Mouse (Mus musculus) cerebellum, postnatal 4 days (tissue): ENCODE measurements at regions not wholly inside any gene's neighbourhood (a gene's known extent, or its start where the extent isn't known, plus 50 kb on each side); places are given as distances from the start of the nearest gene placed in this dataset.

Source experiments
- DNase-seq, 2 experiments: peaks; one replicate each; pipeline ENCODE4 v3.0.0; 2022; ENCODE audit warnings: low spot score in 2 of 2, mixed read lengths in 1 of 2

DNA sequence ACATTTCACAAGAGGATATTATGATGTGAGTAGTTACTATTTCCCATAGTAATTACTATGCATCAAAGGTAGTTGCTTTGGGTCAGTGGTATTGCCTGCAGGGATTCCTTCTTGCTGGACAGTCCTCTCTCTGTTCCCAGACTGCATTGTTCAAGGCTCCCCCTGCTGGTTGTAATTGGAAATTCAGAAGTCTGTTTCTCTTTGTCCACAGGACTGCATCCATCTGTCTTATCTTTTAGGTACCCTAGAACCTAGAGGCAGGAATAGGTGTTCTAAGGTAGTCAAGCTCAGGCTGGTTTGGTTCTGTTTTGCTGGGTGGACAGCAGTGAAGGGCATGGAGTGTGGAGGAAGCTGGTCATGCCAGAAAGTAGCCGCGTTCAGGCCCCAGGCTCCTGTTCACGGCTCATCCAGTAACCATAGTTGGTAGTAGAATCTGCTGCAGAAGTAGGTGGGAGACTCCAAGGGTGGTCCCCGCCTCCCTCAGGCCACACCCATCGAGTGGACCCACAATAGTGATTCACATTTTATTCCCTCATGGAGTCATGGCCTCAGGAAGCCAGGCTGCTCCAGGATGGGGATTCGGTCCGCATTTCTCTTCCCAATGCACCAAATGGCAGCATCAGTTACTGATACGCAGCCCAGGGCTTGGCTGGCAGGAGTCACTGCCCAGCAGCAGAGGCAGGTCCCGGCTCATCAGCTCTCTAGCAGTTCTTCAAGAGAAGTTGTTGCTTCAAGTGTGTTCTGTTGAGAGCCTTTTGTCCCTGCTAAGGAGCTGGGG lies 51.7 kb upstream of the Caprin1 start:
- peak in 1 of 2 experiments; percentile 55 for DNase-seq

DNA sequence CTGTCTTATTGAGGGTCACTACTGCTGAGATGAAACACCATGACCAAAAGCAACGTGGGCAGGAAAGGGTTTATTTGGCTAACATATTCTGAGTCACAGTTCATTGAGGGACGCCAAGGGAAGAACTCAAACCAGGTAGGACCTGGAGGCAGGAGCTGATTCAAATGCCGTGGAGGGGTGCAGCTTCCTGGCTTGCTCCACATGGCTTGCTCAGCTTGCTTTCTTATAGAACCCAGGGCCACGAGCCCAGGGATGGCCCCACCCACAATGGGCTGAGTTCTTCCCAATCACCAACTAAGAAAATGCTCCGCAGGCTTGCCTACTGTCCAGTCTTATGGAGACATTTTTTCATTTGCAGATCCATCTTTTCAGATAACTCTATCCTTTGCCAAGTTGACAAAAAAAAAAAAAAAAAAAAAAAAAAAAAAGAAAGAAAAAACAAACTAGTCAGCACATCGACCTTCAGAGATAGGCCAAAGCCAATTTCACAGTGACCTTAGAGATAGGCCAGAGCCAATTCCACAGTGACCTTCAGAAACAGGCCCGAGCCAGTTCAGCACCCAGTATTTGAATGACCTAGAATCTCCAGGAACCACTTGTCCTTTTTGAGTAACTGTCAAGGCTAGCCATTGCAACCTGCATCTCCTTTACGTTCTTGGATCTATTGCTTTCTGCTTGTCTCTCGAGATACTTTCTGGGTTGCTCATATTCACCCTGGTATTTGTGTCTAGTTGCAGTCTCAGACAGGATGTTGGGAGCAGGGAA lies 52.5 kb upstream of the Caprin1 start:
- DNase-seq = no peak

DNA sequence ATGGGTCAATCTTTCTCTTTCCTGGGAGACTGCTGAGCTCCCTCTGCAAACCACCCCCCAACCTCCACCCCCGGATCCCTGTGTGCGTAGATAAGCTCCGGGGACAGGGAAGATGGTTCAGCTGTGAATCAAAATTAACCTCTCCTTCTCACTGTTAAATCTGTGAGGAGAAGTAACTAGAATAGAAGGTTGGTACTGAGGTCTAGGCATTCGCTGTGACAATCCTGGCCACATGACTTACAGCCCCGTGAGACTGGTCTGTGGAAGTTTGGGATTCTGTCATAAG lies 53.0 kb upstream of the Caprin1 start:
- no peak for DNase-seq

DNA sequence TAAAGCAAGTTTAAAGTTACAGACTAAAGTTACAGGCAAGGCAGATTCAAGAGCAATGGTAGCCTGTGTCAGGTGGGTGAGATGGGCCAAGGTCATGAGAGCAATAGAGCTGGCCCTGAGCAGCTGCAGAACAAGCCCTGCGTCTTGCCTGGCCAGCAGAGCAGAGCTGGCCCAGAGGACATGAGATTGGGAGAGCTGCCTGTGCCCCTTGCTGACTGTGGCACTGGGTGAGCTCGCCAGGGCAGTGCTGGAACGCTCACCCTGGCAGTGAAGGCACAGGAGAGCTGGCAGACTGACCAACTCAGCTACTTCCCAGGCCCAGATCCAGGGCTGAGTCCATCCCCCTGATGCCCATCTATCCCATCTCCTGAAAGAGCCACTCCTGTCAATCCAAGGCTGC lies 53.7 kb upstream of the Caprin1 start:
- DNase-seq = no peak

DNA sequence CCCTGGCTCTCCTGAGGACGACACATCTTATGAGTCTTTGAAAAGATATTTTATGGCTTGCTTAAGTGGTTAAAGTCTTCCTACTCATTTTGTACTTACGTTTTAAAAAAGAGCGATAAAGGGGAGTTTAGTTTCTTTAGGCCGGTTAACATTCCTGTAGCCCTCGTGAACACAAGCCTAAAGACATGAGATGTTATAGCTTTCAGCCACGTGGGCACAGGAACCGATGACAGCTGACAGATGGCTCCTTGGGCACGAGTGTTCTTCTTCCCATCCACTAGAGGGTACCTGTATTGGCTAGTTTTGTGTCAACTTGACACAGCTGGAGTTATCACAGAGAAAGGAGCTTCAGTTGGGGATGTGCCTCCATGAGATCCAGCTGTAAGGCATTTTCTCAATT lies 63.8 kb upstream of the Caprin1 start:
- no peak for DNase-seq

DNA sequence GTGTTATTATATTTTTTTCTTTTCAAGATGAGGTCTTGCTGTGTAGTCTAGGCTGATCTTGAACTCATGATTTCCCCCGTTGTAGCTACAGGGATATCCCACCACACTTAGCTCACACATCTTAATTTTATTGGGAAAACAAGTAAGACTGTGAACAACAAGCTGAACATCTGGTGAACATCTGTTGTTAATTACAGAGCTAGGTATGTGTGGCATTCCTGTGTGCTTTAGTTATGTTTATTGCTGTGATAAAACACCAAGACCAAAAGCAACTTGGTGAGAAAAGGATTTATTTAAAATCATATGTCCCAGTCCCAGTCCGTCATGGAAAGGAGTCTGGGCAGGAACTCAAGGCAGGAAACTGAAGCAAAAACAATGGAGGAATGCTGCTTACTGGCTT lies 66.8 kb upstream of the Caprin1 start:
- DNase-seq = no peak

DNA sequence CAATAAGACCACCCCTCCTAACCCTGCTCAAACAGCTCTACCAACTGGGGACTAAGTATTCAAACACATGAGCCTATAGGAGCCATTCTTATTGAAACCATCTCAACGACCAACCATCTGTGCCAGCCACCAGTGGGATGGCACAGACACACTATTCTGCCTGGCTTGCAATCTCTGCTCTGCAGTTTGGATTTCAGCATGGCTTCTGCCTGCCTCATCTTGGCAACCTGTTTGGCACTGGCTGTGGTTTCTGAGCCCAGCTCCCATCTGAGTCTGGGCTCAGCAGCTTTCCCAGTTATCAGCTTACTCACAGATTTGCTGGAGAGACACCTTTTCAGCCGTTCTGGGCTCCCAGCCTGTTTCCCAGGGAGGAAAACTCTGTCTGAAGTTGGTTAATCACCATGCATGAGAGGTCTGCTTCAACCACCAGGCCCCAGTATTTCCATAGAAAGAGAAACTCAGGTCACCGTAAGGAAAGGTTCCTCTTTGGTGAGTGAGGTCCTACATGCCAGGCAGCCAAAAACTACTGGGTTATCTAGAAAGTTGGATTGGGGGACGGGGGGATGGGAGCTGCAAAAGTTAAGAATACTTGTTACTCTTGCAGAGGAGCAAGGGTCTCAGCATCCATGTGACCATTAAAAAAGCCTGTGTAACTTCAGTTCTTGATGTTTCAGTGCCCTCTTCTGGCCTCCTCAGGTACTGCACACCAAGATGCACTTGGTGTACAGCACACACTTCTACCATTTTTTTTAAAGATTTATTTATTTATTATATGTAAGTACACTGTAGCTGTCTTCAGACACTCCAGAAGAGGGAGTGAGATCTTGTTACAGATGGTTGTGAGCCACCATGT lies 68.1 kb upstream of the Caprin1 start:
- DNase-seq = peak in 1 of 2 experiments; percentile 54

DNA sequence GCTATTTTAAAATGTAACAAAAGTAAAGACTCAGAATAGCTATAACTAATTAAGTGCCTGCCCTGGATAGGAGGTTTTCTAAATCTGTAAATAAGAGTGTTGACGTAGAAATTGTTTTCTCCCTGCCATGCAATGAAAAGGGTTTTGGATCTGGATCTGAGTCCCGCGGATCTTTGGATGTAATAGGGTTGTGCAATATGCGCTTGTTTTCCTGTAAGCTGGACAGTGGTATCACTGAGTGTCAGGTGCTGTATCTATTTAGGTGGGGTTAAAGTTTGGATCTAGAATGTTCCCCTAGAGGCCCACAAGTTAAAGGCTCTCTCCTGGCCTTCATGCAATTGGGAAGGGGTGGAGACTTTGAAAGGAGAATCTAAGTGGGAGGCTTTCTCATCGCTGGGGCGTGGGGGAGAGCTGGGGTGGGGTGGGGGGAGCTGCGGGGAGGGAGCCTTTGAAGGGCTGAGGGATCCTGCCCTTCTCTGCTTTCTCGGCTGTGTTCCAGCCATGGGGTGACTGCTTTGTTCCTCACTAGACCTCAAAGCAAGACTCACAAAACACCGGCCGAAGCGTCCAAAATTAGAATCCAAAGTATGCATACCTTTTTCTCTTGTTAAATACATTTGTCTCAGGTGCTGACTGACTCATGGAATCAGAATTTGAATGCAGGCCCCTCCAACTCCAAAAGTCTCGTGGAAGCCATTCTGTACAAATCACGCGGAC lies 70.0 kb upstream of the Caprin1 start:
- DNase-seq = no peak

DNA sequence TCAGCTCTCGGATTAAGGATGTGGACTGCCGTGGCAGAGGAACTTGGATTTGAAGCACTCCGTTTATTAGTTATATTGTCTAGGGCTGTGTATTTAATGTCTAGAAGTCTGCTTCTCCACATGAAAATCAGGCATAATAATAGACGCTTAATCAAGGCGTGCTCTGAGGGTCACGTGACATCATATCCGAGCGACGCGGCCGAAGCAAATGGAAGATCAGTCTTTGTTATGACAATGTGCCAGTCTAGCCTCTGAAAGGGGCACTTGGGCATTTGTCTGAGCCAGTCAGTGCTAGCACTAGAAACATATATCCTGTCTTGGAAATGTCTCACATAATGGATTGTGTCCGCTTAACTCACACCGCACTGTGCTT lies 70.5 kb upstream of the Caprin1 start:
- no peak for DNase-seq

DNA sequence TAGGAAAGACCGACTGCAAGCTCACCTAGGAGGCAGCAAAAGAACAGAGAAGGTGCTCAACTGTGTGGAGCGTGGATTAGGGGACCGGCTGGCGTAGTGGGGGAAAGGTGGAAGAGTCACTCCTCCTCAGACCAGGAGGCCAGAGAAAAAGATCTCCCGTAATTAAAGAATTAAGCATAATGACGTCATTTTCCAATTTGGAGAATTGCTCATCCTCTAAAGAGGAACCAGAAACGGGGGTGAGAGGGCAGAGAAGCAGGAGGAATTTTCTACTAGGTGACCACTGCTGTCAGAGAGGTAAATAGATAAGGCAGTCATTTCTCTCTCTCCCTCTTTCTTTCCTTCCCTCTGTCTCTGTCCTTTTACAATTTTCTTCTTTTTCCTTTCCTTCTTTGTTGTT lies 71.2 kb upstream of the Caprin1 start:
- DNase-seq = no peak

DNA sequence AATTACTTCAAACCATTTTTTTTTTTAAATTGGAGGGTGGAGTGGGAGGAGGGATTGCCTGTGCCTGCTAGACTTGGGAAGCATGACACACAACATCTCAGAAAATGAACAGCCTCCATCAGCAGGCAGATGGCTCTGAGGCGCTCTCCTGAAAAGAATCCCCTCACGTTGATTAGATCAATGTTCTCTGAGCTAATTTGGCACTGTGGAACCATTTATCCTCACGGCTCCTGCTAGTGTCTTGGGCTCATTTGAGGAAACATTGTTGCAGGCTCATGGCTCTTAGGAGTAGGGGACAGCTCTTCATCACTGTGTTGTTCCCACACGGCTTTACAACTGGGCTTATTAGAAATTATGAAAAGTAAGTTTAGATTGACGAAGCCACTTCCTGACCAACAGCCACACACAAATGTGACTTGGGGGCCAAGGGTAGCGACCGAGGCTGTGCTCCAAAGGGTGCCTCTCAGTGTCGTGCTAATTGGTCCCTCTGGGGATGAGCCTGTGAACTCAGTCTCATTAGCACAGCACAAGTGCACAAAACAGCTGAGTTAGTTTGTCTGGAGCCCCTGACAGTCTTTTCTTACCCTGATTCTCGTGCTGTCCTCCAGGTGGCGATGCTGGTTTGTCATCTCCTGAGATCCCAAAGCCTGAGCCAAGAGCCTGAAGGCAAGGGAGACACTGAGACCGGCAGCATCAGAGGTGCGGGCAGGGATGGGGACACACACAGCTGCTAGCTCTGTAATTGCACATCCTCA lies 74.2 kb upstream of the Caprin1 start:
- DNase-seq = peak; percentile 58 to 76

DNA sequence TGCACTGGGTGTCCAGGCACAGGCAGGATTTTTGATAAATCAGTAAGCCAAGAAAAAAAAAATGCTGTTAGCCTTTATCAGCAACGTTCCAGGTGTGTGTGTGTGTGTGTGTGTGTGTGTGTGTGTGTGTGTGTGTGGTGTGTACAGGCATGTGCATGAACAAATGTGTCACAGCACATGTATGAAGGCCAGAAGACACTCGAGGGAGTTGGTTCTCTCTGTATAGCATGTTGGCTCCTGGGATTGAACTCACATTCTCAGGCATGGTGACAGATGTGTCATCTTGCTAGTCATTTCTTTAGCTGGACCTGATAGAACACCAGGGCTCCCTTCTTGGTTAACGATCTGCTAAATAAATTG lies 74.8 kb upstream of the Caprin1 start:
- no peak for DNase-seq

DNA sequence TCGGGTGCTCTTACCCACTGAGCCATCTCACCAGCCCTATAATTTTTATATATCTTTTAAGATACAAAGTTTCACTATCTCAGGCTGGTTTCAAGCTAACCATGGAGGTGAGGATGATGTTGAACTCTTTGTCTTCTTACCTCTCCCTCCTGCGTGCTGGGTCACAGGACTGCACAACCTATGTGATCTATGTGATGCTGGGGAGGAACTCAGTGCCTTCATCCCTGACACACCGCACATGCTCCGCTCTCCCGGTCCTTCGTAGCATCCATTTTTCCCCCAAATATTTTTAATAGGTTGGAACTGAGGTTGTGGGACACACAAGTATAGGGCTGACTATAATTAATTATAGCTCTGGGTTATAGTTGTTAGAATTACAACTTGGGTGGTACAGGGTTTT lies 75.9 kb upstream of the Caprin1 start:
- DNase-seq = no peak

DNA sequence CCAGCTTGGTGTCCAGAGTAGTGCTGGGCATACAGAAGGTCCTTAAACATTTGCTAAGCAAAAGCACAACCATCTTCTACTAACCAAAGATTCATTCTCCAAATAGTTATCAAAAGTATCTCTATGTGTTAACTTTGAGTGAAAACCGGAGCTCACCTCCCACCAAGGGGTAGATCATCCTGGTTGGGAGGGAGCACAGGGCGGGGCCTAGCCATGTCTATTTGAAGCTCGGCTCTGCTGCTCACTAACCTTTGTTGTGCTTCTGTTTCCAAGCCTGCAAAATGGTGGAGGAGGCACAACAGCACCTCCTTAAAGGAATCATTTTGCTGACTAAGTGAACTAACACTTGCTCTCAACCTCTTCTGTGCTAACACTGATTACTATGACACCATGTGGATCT lies 77.0 kb upstream of the Caprin1 start:
- no peak for DNase-seq

DNA sequence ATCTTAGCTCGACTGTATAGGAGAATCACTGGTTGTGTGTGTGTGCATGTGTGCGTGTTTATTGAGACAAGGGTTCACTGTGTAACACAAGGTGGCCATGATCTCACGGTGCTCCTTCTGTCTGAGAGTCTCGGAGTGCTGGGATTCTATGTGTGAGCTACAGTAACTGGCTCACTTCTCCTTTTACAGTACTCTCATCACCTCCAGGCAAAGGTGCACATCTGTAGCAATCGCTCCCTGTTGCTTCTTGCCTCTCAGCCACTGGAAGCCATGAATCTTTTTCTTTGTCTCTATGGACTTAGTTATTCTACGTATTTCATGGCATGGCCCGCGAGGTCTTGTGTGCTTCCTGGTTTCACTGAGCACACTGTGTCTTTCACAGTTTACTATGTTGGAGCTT lies 78.3 kb upstream of the Caprin1 start:
- no peak for DNase-seq

DNA sequence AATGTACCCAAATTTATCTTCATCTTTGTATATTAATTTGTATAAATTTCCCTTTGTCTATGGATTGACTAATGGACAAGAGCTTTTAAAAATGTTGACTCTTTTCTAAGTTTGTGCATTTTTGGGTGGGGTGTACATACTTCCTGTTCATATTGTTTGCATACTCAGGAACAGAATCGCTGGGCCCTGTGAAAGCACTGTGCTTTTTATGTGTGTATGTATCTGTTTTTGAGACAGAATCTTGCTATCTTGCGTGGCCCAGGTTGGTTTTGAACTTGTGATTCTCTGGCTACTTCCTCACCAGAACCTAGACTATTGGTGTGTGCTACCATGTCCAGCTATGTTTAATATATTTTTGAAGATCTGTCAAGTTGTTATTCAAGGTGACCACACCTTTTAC lies 78.8 kb upstream of the Caprin1 start:
- DNase-seq = no peak

DNA sequence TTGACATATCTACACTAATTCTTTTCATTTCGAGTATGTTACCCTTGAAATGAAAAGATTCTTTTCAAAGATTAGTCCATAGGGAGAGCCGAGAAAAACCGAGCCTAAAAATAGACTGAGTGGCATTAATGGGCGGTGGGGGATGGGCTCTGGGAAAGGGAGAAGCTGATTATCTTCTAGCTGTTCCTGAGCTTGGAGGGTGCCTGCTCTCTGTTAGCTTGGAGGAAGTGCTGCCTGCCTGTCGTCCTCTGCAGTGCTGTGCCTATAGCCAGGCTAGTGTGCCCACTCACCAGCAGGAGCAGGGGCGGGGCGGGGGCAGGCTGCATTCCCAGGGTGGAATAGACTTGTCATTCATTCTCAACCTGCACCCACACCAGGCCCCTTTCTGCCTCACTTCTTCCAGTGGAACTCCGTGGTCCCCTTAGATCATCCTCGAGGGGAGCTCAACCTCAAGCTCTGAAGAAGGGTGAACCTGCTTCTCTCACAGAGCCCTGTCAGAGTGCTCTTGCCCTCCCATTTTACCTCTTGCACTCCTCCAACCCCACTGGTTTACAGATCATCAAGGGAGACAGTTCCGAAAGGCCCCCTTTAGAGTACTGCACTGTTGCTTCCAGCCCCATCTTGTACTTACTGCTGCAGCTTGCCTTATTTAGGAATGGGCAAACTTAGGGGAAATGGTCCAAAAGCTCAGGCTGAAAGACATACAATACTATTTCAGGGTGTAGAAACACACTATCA lies 76.6 kb upstream of the Lmo2 start:
- peak in 1 of 2 experiments; percentile 18 for DNase-seq

DNA sequence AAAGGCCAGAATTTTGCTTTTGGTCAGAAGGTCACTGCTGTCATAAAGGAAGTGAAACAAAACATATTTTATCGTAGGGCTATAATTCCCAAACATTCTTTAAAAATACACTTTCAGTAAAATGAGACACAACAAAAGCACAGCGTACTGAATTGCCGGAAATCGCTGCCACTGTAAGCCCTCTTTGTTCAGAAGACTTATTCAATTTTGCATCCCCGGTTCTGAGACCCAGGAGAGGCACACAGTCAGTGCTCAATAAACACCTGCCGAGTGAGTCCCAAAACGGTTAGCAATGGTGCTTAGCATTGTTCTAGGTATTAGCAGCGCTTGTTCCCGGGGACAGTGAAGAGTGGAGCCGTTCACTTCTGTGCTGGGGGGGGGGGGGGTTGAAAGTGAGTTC lies 72.9 kb upstream of the Lmo2 start:
- DNase-seq = no peak

DNA sequence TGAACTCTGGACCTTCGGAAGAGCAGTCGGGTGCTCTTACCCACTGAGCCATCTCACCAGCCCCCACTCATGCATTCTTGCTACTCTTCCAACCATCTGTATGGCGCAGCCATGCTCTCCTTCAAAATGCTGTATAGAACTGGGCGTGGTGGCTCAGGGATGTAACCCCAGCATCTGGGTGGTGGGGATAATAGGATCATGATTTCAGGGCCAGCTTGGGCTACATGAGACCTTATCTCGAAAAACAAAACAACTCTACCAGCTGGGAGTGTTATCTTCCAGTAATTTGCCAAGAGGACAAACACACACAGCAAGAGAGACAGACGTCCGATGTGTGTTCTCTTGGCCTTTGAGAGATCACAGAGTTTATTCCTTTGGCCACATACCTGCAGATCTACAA lies 69.8 kb upstream of the Lmo2 start:
- no peak for DNase-seq

DNA sequence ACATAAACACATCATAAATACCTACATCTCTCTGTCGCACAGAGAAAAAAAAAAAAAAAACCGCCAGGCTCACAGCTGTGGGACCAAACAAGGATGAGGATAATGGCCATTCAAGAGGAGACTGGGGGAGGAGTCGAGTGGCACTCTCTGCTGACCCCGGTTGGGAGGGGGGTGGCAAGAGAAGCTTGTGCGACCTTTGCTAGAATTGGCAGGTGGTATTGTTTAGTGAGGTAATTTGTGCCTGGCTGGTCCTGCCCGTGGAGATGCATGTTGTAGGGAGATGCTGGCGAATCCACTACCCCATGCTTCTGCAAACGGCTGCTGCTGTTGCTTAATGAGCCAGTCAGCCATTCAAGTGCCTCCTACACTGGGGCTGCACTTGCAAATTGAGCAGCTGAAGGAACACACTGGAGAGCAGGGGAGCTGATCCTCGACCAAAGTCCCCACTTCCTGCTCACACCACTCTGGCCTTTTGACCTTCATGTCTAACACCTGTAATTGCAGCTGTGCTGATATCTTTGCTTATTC lies 66.5 kb upstream of the Lmo2 start:
- DNase-seq = no peak
